Mouse (Mus musculus) heart, postnatal 0 days (tissue): ENCODE measurements around the gene Adh7.

Experiments used
- CTCF ChIP-seq: IDR thresholded peaks from 2 replicates; pipeline ENCODE4 v1.5.1; 2016; ENCODE audit warnings: antibody characterized with exemption, control low read depth, low read depth
- EP300 ChIP-seq: IDR thresholded peaks from 2 replicates; pipeline ENCODE4 v1.6.1; 2016; ENCODE audit warnings: antibody characterized with exemption, low read depth

GRCm38 (mm10) chr3:138242933-138243332 is 25.4 kb downstream of the Adh7 start:
- no peak for TF ChIP-seq CTCF
- TF ChIP-seq EP300, result no peak
